In the genomic region with DNA sequence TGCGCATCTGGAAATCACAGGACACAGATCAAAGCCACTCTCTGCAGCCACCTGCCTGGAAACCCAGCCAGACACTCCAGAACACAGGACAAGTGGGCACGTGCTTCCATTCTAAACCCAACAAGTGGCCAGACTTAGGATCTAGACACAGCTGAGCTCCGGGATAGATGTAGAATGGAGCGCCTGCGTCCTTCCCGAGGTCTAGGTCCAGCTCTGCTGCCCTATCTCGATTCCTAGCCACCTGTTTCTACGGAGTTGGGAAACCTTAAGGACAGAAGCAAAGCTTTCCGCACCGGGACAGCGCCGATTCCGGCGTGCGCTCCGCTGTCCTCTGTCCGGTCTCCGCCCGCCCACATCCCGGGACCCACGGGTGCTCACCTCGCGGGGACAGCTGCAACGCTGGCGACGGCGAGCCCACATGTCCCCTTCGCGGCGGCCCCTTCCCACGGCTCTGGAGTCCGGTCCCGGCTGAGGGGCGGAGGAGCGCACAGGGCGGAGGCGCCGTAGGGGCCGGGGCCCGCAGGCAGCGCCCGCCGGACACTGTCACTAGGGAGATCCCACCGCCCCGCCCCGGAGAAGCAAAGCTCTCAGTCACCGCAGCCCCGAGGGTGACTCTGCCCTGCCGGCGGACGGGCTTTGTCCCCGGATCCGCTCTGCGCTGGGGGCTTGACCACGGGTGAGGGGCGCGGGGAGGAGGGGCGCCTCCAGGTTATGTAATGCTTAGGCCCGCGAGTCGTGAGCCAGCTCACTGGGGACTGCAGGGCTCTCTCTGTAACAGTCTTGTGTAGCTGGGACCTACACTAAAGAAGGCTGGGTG, we compare ENCODE assay signal across 8 mouse cellular contexts. TPM values are rescaled to one million over a fixed set of nuclear protein-coding genes. Genes with fewer than 3 reads are reported as not detected.
DNase-seq lines count a peak whose midpoint lies in the region; ATAC-seq and TF ChIP-seq lines count a peak whose summit lies in the region.

A gene (minus strand): TSS at position 602 of the 817 bp plus-strand sequence.

- peak within 1 kb of the TSS; percentile 52 for H3K9ac ChIP-seq in hindbrain, embryonic 14.5 days
- peak within 1 kb of the TSS; percentile 57 for H3K9ac ChIP-seq in limb, embryonic 14.5 days (ENCODE audit: low read depth, low read length, severe bottlenecking)
- peak within 1 kb of the TSS; percentile 70 for H3K9ac ChIP-seq in midbrain, embryonic 13.5 days (replicated peaks)

- peak; percentile 20 to 27 for DNase-seq in cerebellum, postnatal 10 days
- no peak for DNase-seq in cerebellum, adult 2 months
- peak; percentile 49 for DNase-seq in adrenal gland, postnatal 14 days
- DNase-seq in forelimb bud, embryonic 11.5 days (ENCODE audit: low read depth, low spot score): peak; percentile 38
- DNase-seq in hindbrain, embryonic 14.5 days (ENCODE audit: low spot score): peak; percentile 42
- peak; percentile 28 for DNase-seq in limb, embryonic 14.5 days (ENCODE audit: low spot score)
- DNase-seq in urinary bladder, postnatal 14 days (ENCODE audit: low spot score): peak; percentile 12

- H3K36me3 ChIP-seq in hindbrain, embryonic 14.5 days (replicated peaks; ENCODE audit: control insufficient read depth, insufficient read depth): no peaks in the 10 kb centered on the region
- no peaks in the 10 kb centered on the region for H3K36me3 ChIP-seq in limb, embryonic 14.5 days (ENCODE audit: control insufficient read depth, insufficient read depth, low read length)
- no peaks in the 10 kb centered on the region for H3K36me3 ChIP-seq in midbrain, embryonic 13.5 days

- under 1% methylated on average over 61 of the region's 61 CpGs for WGBS in cerebellum, adult 2 months
- WGBS in hindbrain, embryonic 14.5 days: under 1% methylated on average over 58 of the region's 61 CpGs
- under 1% methylated on average over 42 of the region's 61 CpGs for WGBS in limb, embryonic 14.5 days
- WGBS in midbrain, embryonic 13.5 days: under 1% methylated on average over 61 of the region's 61 CpGs

- H3K4me3 ChIP-seq in cerebellum, adult 2 months (replicated peaks; ENCODE audit: insufficient read depth, low read depth, low read length): no peak within 1 kb of the TSS
- H3K4me3 ChIP-seq in hindbrain, embryonic 14.5 days (replicated peaks; ENCODE audit: low read length): peak within 1 kb of the TSS; percentile 48
- H3K4me3 ChIP-seq in limb, embryonic 14.5 days (replicated peaks; ENCODE audit: low read length): peak within 1 kb of the TSS; percentile 54
- peak within 1 kb of the TSS; percentile 57 for H3K4me3 ChIP-seq in midbrain, embryonic 13.5 days (replicated peaks)

- no peaks in the 10 kb centered on the region; the same call in 1 of the 2 replicates for H3K4me1 ChIP-seq in cerebellum, adult 2 months (ENCODE audit: control insufficient read depth, insufficient read depth, low read length)
- no peaks in the 10 kb centered on the region for H3K4me1 ChIP-seq in hindbrain, embryonic 14.5 days (replicated peaks; ENCODE audit: control insufficient read depth, insufficient read depth, low read length)
- 0 out of 2 replicates have a peak, but pooled peaks cover 5% of the 10 kb centered on the region for H3K4me1 ChIP-seq in limb, embryonic 14.5 days (ENCODE audit: control insufficient read depth, insufficient read depth, low read length)
- peaks cover 10% of the 10 kb centered on the region for H3K4me1 ChIP-seq in midbrain, embryonic 13.5 days (replicated peaks)

- H3K27me3 ChIP-seq in cerebellum, adult 2 months (ENCODE audit: control insufficient read depth, insufficient read depth, low read length): no peaks in the 10 kb centered on the region
- peaks cover 22% of the 10 kb centered on the region for H3K27me3 ChIP-seq in hindbrain, embryonic 14.5 days (ENCODE audit: control insufficient read depth, insufficient read depth, low read length)
- H3K27me3 ChIP-seq in limb, embryonic 14.5 days (ENCODE audit: control insufficient read depth, insufficient read depth, low read length): peaks cover 9% of the 10 kb centered on the region; the same call in 1 of the 2 replicates
- H3K27me3 ChIP-seq in midbrain, embryonic 13.5 days: peaks cover 32% of the 10 kb centered on the region

- no peak within 1 kb of the TSS for H3K27ac ChIP-seq in cerebellum, adult 2 months (ENCODE audit: insufficient read depth, low read length)
- no peak within 1 kb of the TSS for H3K27ac ChIP-seq in hindbrain, embryonic 14.5 days
- H3K27ac ChIP-seq in limb, embryonic 14.5 days (replicated peaks; ENCODE audit: low read depth, low read length): no peak within 1 kb of the TSS
- no peak within 1 kb of the TSS for H3K27ac ChIP-seq in midbrain, embryonic 13.5 days

- TF ChIP-seq CTCF in cerebellum, adult 2 months (IDR thresholded peaks at IDR 0.05; ENCODE audit: borderline replicate concordance, insufficient read depth, low read depth, low read length): no peak

- peak within 1 kb of the TSS; percentile 93 for H3K4me2 ChIP-seq in hindbrain, embryonic 14.5 days (replicated peaks)
- peak within 1 kb of the TSS; percentile 98 for H3K4me2 ChIP-seq in limb, embryonic 14.5 days (replicated peaks; ENCODE audit: low read depth, low read length, severe bottlenecking)
- H3K4me2 ChIP-seq in midbrain, embryonic 13.5 days (replicated peaks): peak within 1 kb of the TSS; percentile 95

- TF ChIP-seq POLR2A in cerebellum, adult 2 months (IDR thresholded peaks at IDR 0.05; ENCODE audit: borderline replicate concordance, insufficient read depth, low read length): no peak
- no peak for TF ChIP-seq POLR2A in limb, embryonic 14.5 days (IDR thresholded peaks at IDR 0.05; ENCODE audit: borderline replicate concordance, extremely low read depth, insufficient read depth, insufficient read length)

- H3K9me3 ChIP-seq in hindbrain, embryonic 14.5 days (ENCODE audit: control insufficient read depth, low read length): no peaks in the 10 kb centered on the region
- no peaks in the 10 kb centered on the region for H3K9me3 ChIP-seq in limb, embryonic 14.5 days (ENCODE audit: control insufficient read depth, low read length)
- no peaks in the 10 kb centered on the region for H3K9me3 ChIP-seq in midbrain, embryonic 13.5 days

- ATAC-seq in hindbrain, embryonic 14.5 days (ENCODE audit: low FRiP score): peak; percentile 73
- ATAC-seq in limb, embryonic 14.5 days (ENCODE audit: low FRiP score, low read depth): peak; percentile 54
- ATAC-seq in midbrain, embryonic 13.5 days: peak; percentile 92

RNA-seq across cellular contexts. Expression of the gene that starts here (rescaled TPM):
- 1.3 and 1.8 TPM in 2 replicates for polyA plus RNA-seq in cerebellum, adult 2 months (2012; rRNA removed)
- 0.79 and 7.7 TPM in 2 replicates for total RNA-seq in adrenal gland, postnatal 14 days (2021)
- 4.4 TPM in 2 replicates for polyA plus RNA-seq in hindbrain, embryonic 14.5 days (2014; fragmentation: Nextera tagmentation; extraction: Ambion mirVana)
- polyA plus RNA-seq in limb, embryonic 14.5 days (2012; rRNA removed): 0.45 and 0.73 TPM in 2 replicates
- 0.66 and 1.3 TPM in 2 replicates for polyA plus RNA-seq in limb, embryonic 14.5 days (2014; fragmentation: Nextera tagmentation; extraction: Ambion mirVana)
- 2.1 and 2.3 TPM in 2 replicates for polyA plus RNA-seq in midbrain, embryonic 13.5 days (2015; fragmentation: Nextera tagmentation; extraction: Ambion mirVana)

Comparison
In these comparisons a context has a peak if more than half of its experiments do, and no peak if none do; other contexts are left out.
1. DNase-seq: peak in cerebellum, postnatal 10 days (2 of 2), adrenal gland, postnatal 14 days (single experiment), forelimb bud, embryonic 11.5 days (single experiment), hindbrain, embryonic 14.5 days (single experiment), limb, embryonic 14.5 days (single experiment) and urinary bladder, postnatal 14 days (single experiment); none in cerebellum, adult 2 months (0 of 2).
2. Peak in every context shown above with its lines, with median percentiles within 50 percentile points of each other: ATAC-seq, H3K4me2 ChIP-seq and H3K9ac ChIP-seq.